Mouse (Mus musculus): ENCODE results near the gene Noxo1. TPM values are rescaled to one million over a fixed set of nuclear protein-coding genes. Genes with fewer than 3 reads are reported as not detected.

Gene Noxo1
- polyA plus RNA-seq, 1 experiment from 2014 or later: 1.8 TPM

DNA sequence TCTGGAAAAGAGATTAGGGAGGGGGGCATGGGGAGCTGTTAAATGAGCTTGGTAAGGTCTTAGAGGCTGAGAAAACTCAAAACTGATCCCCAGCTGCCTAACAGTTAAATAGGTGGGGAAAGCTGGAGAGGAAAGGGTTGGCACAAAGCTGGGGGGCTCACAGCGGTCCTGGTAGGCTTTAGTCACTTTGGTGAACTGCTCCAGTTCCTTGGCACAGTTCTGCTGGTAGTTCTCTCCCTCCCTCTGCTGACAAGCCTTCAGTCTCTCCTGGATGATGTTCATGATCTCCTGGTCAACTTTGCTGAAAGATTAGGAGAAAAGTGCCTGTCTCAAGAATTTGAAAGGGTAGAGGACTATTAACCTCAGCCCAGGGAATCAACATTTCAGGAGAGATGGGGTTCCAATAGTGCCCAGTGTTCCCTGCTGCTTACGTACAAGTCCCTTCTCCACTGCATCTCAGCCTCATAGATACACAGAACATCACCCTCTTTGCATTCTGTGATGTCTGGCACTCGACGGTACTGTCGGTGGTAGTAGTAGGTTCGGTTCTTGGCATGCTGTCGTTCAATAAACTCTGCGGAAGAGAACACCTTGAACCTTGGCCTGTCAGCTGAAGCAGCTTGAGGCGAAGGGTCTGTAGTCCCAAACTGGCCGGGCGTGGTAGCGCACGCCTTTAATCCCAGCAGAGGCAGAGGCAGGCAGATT is 26.3 kb downstream of the Noxo1 start:
- H3K4me3 ChIP-seq: peak overlapping the region; percentile 76; the same call in 1 of the 2 replicates
- H3K27me3 ChIP-seq: no peaks in the 10 kb centered on the region
- H3K4me2 ChIP-seq: 0 out of 2 replicates have a peak overlapping the region, but pooled peaks have one; percentile 6
- no peak overlapping the region for H3K9ac ChIP-seq
- WGBS: 30% methylated on average over 13 of the region's 13 CpGs
- peaks cover 26% of the 10 kb centered on the region for H3K36me3 ChIP-seq
- H3K9me3 ChIP-seq: no peaks in the 10 kb centered on the region
- no peak for ATAC-seq (ENCODE audit: insufficient number of reproducible peaks, low FRiP score, low TSS enrichment, low read depth)
- peaks cover 32% of the 10 kb centered on the region for H3K4me1 ChIP-seq
- H3K27ac ChIP-seq: no peak overlapping the region

DNA sequence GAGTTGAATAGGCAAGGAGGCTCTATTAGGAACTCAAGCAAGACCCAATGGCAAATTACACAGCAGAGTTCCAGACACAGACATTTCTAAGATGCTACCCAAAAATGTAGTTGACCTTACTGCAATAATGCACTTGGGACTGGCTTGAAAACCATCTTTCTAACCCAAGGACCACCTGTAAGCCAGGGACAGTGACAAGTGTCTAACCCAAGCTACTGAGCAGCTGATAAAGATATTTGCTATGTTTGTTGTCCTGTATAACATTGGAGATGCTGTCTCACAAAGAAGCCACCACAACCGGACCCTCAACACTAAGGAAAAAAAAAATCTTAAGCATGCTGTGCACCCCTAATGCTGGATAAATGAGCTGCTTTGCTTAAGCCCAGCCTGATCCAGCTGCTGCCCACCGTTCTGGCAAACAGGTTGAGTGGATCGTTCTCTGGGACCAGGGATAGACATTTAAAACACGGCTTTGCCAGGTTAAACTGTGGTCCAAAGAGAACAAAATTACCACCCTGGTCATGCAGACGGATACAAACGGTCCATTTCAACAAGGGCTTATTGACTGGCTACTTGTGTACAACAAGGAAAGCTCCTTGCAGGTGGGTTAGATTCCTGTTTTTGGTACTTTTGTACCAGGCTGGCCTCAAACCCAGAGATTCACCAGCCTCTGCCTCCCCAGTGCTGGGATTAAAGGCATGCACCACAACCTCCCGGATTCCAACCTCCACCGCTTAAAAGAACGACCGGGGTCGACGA is 27.3 kb downstream of the Noxo1 start:
- no peaks in the 10 kb centered on the region for H3K9me3 ChIP-seq
- 1% methylated on average over 12 of the region's 12 CpGs for WGBS
- ATAC-seq (ENCODE audit: insufficient number of reproducible peaks, low FRiP score, low TSS enrichment, low read depth): no peak

DNA sequence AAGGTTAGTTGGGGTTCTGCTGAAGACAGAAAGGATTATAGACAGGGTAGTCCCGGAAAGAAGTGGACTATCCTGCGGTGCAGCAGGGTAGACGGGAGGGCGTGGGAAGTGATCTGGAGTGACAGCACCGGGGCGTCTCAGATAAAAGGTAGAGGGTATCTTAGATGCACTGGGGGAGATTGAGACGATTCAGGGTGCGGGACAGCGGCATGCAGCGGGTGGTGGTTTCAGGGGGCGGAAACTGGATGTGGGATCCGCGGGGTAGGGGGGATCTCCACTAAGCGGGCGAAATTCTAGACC is 27.8 kb downstream of the Noxo1 start:
- ATAC-seq (ENCODE audit: insufficient number of reproducible peaks, low FRiP score, low TSS enrichment, low read depth): no peak
- 0% methylated on average over 15 of the region's 15 CpGs for WGBS
- peaks cover 18% of the 10 kb centered on the region for H3K36me3 ChIP-seq
- H3K4me1 ChIP-seq: peaks cover 30% of the 10 kb centered on the region
- H3K27me3 ChIP-seq: no peaks in the 10 kb centered on the region
- no peaks in the 10 kb centered on the region for H3K9me3 ChIP-seq
- peak overlapping the region; percentile 76 for H3K4me3 ChIP-seq
- H3K4me2 ChIP-seq: peak overlapping the region; percentile 84
- H3K27ac ChIP-seq: peak overlapping the region; percentile 86
- peak overlapping the region; percentile 78 for H3K9ac ChIP-seq

More for the DNA sequence above, 27.3 kb downstream of the Noxo1 start:
- Histone ChIP-seq H3K9ac (peak overlapping the region; percentile 78), H3K4me2 (peak overlapping the region; percentile 84), H3K27me3 (no peaks in the 10 kb centered on the region), H3K36me3 (peaks cover 18% of the 10 kb centered on the region), H3K4me1 (peaks cover 32% of the 10 kb centered on the region), H3K27ac (peak overlapping the region; percentile 86), H3K4me3 (peak overlapping the region; percentile 76)

DNA sequence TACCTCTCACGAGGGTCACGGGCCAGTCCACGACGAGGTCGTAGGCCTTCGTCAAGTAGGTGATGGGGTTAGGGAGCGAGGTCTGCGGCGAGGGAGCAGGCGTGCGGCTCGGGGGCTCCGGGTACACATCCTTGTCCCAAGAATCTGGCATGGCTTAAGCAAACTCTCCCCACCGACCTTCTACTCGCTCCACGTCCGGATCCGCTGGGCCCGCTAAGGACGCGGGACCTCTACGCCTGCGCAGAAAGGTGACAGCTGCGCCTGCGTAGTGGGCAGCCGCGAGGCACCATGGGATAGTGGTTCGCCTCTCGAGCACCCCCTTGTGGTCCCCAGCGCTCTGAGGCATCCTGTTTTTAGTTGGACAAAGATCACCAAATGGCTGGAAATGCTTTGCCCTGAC is 28.1 kb downstream of the Noxo1 start, which contains the start of gene Ndufb10:
Gene Ndufb10, minus strand, starts transcription at position 295 of the 400 bp plus-strand sequence.
- Histone ChIP-seq H3K9me3 (no peaks in the 10 kb centered on the region), H3K27ac (peak within 1 kb of the TSS; percentile 86), H3K9ac (peak within 1 kb of the TSS; percentile 78), H3K36me3 (peaks cover 18% of the 10 kb centered on the region), H3K4me2 (peak within 1 kb of the TSS; percentile 84), H3K4me1 (peaks cover 29% of the 10 kb centered on the region), H3K4me3 (peak within 1 kb of the TSS; percentile 76), H3K27me3 (no peaks in the 10 kb centered on the region)
- peak; percentile 66 for ATAC-seq (ENCODE audit: insufficient number of reproducible peaks, low FRiP score, low TSS enrichment, low read depth)
- under 1% methylated on average over 30 of the region's 30 CpGs for WGBS

DNA sequence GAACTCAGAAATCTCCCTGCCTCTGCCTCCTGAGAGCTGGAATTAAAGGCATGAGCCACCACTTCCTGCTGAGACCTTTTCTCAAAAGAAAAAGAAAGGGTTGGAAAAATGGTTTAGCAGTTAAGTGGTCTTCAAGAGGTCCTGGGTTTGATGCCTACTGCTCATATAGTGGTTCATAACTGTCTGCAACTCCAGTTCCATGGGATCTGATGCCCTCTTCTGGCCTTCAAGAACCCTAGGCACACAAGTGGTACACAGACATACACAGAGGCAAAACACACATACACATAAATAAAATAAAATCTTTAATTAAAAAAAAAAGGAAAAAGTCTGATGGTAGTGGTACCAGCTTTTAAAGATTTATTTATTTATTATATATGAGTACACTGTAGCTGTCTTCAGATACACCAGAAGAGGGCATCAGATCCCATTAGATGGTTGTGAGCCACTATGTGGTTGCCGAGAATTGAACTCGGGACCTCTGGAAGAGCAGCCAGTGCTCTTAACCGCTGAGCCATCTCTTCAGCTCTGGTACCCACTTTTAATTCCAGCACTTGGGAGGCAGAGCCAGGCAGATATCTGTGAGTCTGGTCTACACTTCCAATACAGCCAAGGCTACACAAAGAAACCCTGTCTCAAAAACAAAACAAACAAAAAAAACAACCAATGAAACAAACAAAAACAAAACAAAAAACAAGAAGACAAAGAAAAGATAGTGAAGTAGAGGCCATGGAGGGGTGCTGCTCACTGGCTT is 29.8 kb downstream of the Noxo1 start:
- H3K27ac ChIP-seq: no peak overlapping the region
- peaks cover 29% of the 10 kb centered on the region for H3K4me1 ChIP-seq
- no peak for ATAC-seq (ENCODE audit: insufficient number of reproducible peaks, low FRiP score, low TSS enrichment, low read depth)
- H3K4me3 ChIP-seq: no peak overlapping the region
- peaks cover 16% of the 10 kb centered on the region for H3K36me3 ChIP-seq
- H3K9me3 ChIP-seq: no peaks in the 10 kb centered on the region
- H3K27me3 ChIP-seq: no peaks in the 10 kb centered on the region
- 70% methylated on average over 3 of the region's 3 CpGs for WGBS
- H3K4me2 ChIP-seq: no peak overlapping the region
- no peak overlapping the region for H3K9ac ChIP-seq

DNA sequence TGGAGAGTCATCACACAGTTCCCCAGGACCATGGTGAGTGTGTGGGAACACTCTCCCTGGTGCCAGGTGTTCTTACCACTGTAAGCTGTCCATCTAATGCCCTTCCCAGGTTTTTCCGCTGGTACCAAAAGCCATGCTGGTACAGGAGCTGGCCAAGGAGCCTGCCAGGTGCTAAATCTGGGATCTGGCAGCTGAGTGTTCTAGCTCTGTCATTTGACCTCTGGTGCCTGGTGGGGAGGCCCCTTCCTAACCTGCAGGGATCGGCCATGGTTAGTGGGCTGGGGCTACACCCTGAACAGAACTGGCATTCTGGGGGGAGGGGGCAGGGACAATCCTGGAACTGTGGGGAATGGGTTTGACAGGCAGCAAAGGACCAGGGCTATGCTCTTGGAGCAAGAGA is 31.6 kb downstream of the Noxo1 start, which contains the start of gene Rpl3l:
Gene Rpl3l, plus strand, starts transcription at position 203 of the 400 bp plus-strand sequence.
- H3K36me3 ChIP-seq: peaks cover under 1% of the 10 kb centered on the region; the same call in 1 of the 2 replicates
- H3K4me3 ChIP-seq: no peak within 1 kb of the TSS
- no peaks in the 10 kb centered on the region for H3K27me3 ChIP-seq
- H3K4me1 ChIP-seq: peaks cover 14% of the 10 kb centered on the region
- H3K4me2 ChIP-seq: no peak within 1 kb of the TSS
- H3K9me3 ChIP-seq: no peaks in the 10 kb centered on the region
- ATAC-seq (ENCODE audit: insufficient number of reproducible peaks, low FRiP score, low TSS enrichment, low read depth): no peak
- 65% methylated on average over 2 of the region's 2 CpGs for WGBS
- no peak within 1 kb of the TSS for H3K27ac ChIP-seq
- H3K9ac ChIP-seq: no peak within 1 kb of the TSS

DNA sequence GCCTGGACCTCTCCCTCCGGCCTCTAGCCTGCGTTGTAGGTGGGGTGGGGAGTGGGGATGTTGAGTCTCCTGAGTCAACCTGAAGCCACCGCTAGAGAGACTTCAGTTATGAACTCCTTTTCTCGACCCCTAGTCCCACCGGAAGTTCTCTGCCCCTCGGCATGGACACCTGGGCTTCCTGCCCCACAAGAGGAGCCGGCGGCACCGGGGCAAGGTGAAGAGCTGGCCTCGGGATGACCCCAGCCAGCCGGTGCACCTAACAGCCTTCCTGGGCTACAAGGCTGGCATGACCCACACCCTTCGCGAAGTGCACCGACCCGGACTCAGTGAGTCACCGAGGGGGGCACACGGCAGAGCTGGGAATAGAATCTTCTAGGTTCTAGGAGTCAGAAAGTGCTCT is 32.1 kb downstream of the Noxo1 start:
- Histone ChIP-seq H3K4me2 (no peak overlapping the region), H3K36me3 (no peaks in the 10 kb centered on the region), H3K4me1 (peaks cover 9% of the 10 kb centered on the region), H3K9me3 (no peaks in the 10 kb centered on the region), H3K27ac (no peak overlapping the region), H3K9ac (no peak overlapping the region), H3K27me3 (no peaks in the 10 kb centered on the region), H3K4me3 (no peak overlapping the region)
- 70% methylated on average over 17 of the region's 17 CpGs for WGBS
- no peak for ATAC-seq (ENCODE audit: insufficient number of reproducible peaks, low FRiP score, low TSS enrichment, low read depth)

DNA sequence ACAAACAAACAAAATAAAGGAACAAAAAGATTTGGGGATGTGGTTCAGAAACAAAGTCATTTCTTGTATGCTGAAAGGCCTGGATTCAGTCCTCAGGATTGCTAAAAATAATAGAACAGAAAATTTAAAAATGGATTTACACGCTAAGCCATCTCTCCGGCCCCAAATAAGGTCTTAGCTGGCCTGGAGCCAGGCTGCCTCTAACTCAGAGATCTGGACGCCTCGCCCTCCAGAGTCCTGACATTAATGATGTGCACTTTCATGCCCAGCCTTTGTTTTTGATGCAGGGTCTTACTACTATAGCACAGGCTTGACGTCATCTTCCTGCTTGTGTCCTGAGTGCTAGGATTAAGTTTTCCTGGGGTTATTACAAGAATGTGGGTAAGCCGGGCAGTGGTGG is 33.0 kb downstream of the Noxo1 start:
- no peak overlapping the region for H3K4me3 ChIP-seq

DNA sequence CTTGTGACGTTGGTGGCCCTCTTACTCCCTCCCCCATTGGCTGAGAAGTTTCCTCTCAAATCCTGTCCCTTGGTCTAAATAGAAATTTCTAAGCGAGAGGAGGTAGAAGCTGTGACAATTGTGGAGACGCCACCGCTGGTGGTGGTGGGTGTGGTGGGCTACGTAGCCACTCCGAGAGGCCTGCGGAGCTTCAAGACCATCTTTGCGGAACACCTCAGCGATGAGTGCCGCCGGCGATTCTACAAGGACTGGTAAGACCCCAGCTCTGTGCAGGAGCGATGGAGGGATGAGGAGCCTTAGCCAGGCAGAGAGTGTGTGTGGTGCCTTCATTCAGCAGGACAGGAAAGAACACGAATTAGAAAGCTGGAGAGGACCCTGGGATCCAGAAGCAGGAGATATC is 34.8 kb downstream of the Noxo1 start:
- Histone ChIP-seq H3K27ac (no peak overlapping the region), H3K9me3 (no peaks in the 10 kb centered on the region), H3K36me3 (no peaks in the 10 kb centered on the region), H3K4me3 (no peak overlapping the region), H3K9ac (no peak overlapping the region), H3K4me1 (peaks cover under 1% of the 10 kb centered on the region; the same call in 1 of the 2 replicates), H3K4me2 (no peak overlapping the region), H3K27me3 (no peaks in the 10 kb centered on the region)
- WGBS: 81% methylated on average over 14 of the region's 14 CpGs
- ATAC-seq (ENCODE audit: insufficient number of reproducible peaks, low FRiP score, low TSS enrichment, low read depth): no peak

More for the DNA sequence above, 33.0 kb downstream of the Noxo1 start:
- WGBS: 75% methylated on average over 6 of the region's 6 CpGs
- Histone ChIP-seq H3K9ac (no peak overlapping the region), H3K27me3 (no peaks in the 10 kb centered on the region), H3K27ac (no peak overlapping the region), H3K4me2 (no peak overlapping the region), H3K36me3 (no peaks in the 10 kb centered on the region), H3K4me1 (0 out of 2 replicates have a peak, but pooled peaks cover 3% of the 10 kb centered on the region), H3K9me3 (no peaks in the 10 kb centered on the region)
- no peak for ATAC-seq (ENCODE audit: insufficient number of reproducible peaks, low FRiP score, low TSS enrichment, low read depth)

DNA sequence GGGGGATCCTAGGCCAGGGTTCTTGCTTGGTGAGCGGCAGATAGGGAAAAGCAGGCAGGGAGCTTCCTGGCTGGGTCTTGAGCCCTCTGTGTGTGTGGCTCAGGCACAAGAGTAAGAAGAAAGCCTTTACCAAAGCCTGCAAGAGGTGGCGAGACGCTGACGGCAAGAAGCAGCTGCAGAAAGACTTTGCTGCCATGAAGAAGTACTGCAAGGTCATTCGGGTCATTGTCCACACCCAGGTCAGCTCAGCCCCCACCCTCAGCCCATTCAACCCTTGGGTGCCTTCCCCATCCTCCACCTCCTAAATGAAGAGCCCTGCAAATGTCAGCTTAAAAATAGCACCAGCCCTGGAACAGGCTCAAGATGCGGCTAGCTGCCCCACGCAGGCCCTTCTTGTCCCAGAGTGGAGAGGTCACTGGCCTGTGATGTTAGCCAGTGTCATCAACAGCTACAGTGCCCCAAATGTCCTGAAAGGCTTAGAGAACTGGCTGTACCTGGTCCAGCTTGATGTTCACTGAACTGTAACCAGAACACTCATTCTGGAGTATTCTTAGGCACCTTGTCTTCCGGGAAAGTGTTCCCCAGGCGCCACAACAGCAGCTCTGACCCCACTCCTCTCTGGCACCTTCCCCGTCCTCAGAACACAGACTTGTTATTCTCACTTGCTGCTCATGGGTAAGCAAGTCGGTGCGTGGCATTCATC is 36.4 kb downstream of the Noxo1 start:
- peaks cover 11% of the 10 kb centered on the region for H3K4me1 ChIP-seq
- H3K4me2 ChIP-seq: no peak overlapping the region
- no peak overlapping the region for H3K4me3 ChIP-seq
- no peaks in the 10 kb centered on the region for H3K27me3 ChIP-seq
- no peaks in the 10 kb centered on the region for H3K9me3 ChIP-seq
- H3K9ac ChIP-seq: no peak overlapping the region
- H3K27ac ChIP-seq: no peak overlapping the region
- no peaks in the 10 kb centered on the region for H3K36me3 ChIP-seq
- no peak for ATAC-seq (ENCODE audit: insufficient number of reproducible peaks, low FRiP score, low TSS enrichment, low read depth)
- WGBS: 73% methylated on average over 12 of the region's 12 CpGs

DNA sequence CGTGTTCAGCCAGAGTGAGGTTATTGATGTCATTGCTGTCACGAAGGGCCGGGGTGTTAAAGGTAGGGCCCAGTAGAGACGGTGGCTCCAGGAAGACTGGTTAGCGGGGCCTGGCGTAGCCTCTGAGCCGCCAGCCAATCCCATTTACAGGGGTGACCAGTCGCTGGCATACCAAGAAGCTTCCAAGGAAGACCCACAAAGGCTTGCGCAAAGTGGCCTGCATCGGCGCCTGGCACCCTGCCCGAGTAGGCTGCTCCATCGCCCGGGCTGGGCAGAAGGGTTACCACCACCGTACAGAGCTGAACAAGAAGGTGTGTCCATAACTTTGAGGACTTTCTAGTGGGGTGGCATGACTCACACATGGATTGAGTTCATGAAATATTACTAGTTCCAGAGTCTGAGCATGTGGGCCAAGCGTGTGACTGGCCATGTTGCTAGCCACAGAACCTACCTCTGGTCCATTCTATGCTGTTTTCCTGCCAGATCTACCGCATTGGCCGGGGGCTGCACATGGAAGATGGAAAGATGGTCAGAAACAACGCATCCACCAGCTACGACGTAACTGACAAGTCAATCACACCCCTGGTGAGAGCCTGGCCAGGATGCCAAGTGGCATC is 37.5 kb downstream of the Noxo1 start:
- Histone ChIP-seq H3K4me1 (peaks cover 15% of the 10 kb centered on the region), H3K9ac (no peak overlapping the region), H3K27me3 (no peaks in the 10 kb centered on the region), H3K36me3 (no peaks in the 10 kb centered on the region), H3K9me3 (no peaks in the 10 kb centered on the region), H3K4me3 (no peak overlapping the region), H3K27ac (no peak overlapping the region), H3K4me2 (no peak overlapping the region)
- WGBS: 86% methylated on average over 21 of the region's 21 CpGs
- no peak for ATAC-seq (ENCODE audit: insufficient number of reproducible peaks, low FRiP score, low TSS enrichment, low read depth)
